Mouse (Mus musculus): Measurements from ENCODE around the gene Mob2.

DNA sequence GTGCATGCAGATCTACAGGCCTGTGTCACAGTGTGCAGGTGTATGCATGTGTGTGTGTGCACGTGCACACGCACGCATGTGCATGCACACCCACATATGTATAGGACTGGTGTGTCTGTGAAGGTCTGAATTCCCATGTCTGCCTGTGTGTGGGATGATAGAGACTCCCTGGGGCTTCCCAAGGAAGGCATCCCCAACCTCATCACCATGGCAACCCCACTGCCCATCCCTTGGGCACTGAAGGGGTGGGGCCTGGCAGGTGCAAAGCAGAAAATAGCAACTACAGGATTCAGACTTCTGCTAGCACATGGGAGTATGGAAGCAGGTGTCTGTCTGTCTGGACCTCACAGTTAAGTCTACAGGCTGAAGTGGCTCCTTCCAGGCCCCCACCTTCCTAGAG lies 98.3 kb downstream of the Mob2 start:
- TF ChIP-seq CTCF (IDR thresholded peaks at IDR 0.05; ENCODE audit: low read depth, low read length): no peak
- no peak for TF ChIP-seq POLR2A (IDR thresholded peaks at IDR 0.05; ENCODE audit: insufficient read depth, low read length)
